ENCODE assay signal across 22 mouse cellular contexts in the genomic region with DNA sequence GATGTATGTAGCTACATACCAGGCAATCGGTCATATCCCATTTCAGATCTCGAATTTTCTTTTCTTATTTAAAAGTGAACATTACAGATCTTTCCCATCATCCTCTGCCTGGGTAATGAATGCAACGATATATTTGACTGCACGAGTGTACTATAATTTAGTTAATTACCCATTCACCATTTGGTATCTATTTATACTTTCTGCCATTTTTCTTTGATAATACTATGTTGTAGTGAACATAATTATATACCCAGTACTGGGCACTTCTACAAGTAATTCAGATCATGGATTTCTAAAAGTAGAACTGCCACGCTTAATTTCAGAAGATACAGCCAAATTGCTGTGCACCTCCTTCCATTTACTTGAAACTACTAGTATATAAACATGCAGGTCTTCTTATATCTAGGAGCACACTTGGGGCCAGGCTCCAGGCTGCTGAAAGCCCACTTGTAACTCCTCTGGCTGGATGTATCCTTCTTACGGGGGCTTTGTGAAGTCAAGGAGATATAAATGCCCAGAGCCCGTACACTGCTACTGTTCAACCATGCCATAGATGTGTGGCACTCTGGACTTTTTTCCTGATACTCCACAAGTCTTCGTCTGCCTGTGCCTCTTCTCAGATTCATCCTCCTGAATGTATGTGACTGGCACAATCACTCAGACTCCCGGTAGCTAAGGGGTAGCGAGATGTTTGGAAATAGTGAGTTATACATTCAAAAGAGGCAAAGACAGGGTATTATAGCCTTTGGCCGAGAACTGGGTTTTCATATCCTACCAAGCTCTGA. TPM values are rescaled to one million over a fixed set of nuclear protein-coding genes. Genes with fewer than 3 reads are reported as not detected.
A peak's percentile ranks its signal among the peaks of the same experiment; 100 is the strongest.
DNase-seq lines count a peak whose midpoint lies in the region; ATAC-seq and TF ChIP-seq lines count a peak whose summit lies in the region.
"Had no signal": no experiment of that assay in that cellular context is flagged by ENCODE, and none has a peak within 500 bp of the region (broad histone marks: within the 10 kb centered on the region; RNA-seq: fewer than 3 reads in every experiment).

No protein-coding gene starts in this region.

- no peaks in the 10 kb centered on the region for H3K36me3 ChIP-seq in forebrain, embryonic 14.5 days (ENCODE audit: control insufficient read depth, insufficient read depth, low read length)
- H3K36me3 ChIP-seq in forebrain, embryonic 11.5 days (ENCODE audit: control insufficient read depth, insufficient read depth, low read length), result no peaks in the 10 kb centered on the region
- H3K36me3 ChIP-seq in forebrain, postnatal 0 days (ENCODE audit: insufficient read depth), result no peaks in the 10 kb centered on the region
- no peaks in the 10 kb centered on the region for H3K36me3 ChIP-seq in forebrain, embryonic 12.5 days (replicated peaks)
- H3K36me3 ChIP-seq: heart, embryonic 10.5 days; heart, embryonic 13.5 days; hindbrain, embryonic 12.5 days; hindbrain, embryonic 15.5 days; intestine, embryonic 15.5 days had no signal

- DNase-seq in forebrain, embryonic 14.5 days (ENCODE audit: low spot score), result peak; percentile 29
- no peak for DNase-seq in forebrain, embryonic 11.5 days (ENCODE audit: low spot score)
- DNase-seq in forebrain, postnatal 0 days, result peak; percentile 8
- peak; percentile 0 for DNase-seq in kidney, adult 18-20 months
- no peak for DNase-seq in kidney, postnatal 36 days
- DNase-seq in brain, adult 2 months (ENCODE audit: low read depth, low spot score), result peak; percentile 33
- no peak for DNase-seq in spleen, adult 18-20 months
- DNase-seq: adrenal gland, postnatal 10 days; adrenal gland, postnatal 36 days; cerebellum, adult 18-20 months; cerebellum, adult 9-10 months; cerebellum, postnatal 14 days; gastrocnemius, postnatal 25 days; heart, adult 2 months; kidney, adult 2 months had no signal

- no peak overlapping the region for H3K9ac ChIP-seq in forebrain, embryonic 14.5 days (ENCODE audit: low read length)
- no peak overlapping the region for H3K9ac ChIP-seq in forebrain, embryonic 11.5 days (ENCODE audit: low read length)
- H3K9ac ChIP-seq in forebrain, postnatal 0 days, result no peak overlapping the region
- H3K9ac ChIP-seq in forebrain, embryonic 12.5 days, result no peak overlapping the region
- H3K9ac ChIP-seq: heart, embryonic 13.5 days; hindbrain, embryonic 12.5 days; hindbrain, embryonic 15.5 days; intestine, embryonic 15.5 days had no signal

- no peak overlapping the region for H3K4me3 ChIP-seq in forebrain, embryonic 14.5 days (ENCODE audit: low read depth, low read length)
- H3K4me3 ChIP-seq in forebrain, embryonic 11.5 days (ENCODE audit: low read depth, low read length), result no peak overlapping the region
- H3K4me3 ChIP-seq in forebrain, postnatal 0 days (ENCODE audit: low read depth, low read length), result no peak overlapping the region
- H3K4me3 ChIP-seq in forebrain, embryonic 12.5 days (replicated peaks), result no peak overlapping the region
- H3K4me3 ChIP-seq: heart, adult 2 months; heart, embryonic 10.5 days; heart, embryonic 13.5 days; hindbrain, embryonic 12.5 days; hindbrain, embryonic 15.5 days; intestine, embryonic 15.5 days had no signal

- H3K27me3 ChIP-seq in forebrain, embryonic 14.5 days (replicated peaks; ENCODE audit: control insufficient read depth, insufficient read depth, low read length), result no peaks in the 10 kb centered on the region
- H3K27me3 ChIP-seq in forebrain, embryonic 11.5 days (ENCODE audit: control insufficient read depth, insufficient read depth, low read length), result no peaks in the 10 kb centered on the region
- H3K27me3 ChIP-seq in forebrain, postnatal 0 days (ENCODE audit: insufficient read depth, low read length), result no peaks in the 10 kb centered on the region
- H3K27me3 ChIP-seq in forebrain, embryonic 12.5 days, result no peaks in the 10 kb centered on the region
- H3K27me3 ChIP-seq: heart, embryonic 13.5 days; hindbrain, embryonic 12.5 days; hindbrain, embryonic 15.5 days; intestine, embryonic 15.5 days had no signal

- no peaks in the 10 kb centered on the region for H3K4me1 ChIP-seq in forebrain, embryonic 14.5 days (ENCODE audit: control insufficient read depth, insufficient read depth, low read length)
- no peaks in the 10 kb centered on the region for H3K4me1 ChIP-seq in forebrain, embryonic 11.5 days (replicated peaks; ENCODE audit: control insufficient read depth, insufficient read depth, low read length)
- no peaks in the 10 kb centered on the region for H3K4me1 ChIP-seq in forebrain, postnatal 0 days (ENCODE audit: insufficient read depth)
- H3K4me1 ChIP-seq in forebrain, embryonic 12.5 days, result no peaks in the 10 kb centered on the region; the same call in 1 of the 2 replicates
- H3K4me1 ChIP-seq: heart, embryonic 13.5 days; hindbrain, embryonic 12.5 days; hindbrain, embryonic 15.5 days; intestine, embryonic 15.5 days had no signal

- H3K9me3 ChIP-seq in forebrain, embryonic 14.5 days (replicated peaks; ENCODE audit: control insufficient read depth, low read length), result no peaks in the 10 kb centered on the region
- H3K9me3 ChIP-seq in forebrain, embryonic 11.5 days (ENCODE audit: control insufficient read depth, low read length), result no peaks in the 10 kb centered on the region; the same call in 1 of the 2 replicates
- H3K9me3 ChIP-seq in forebrain, postnatal 0 days (ENCODE audit: low read length), result no peaks in the 10 kb centered on the region
- 0 out of 2 replicates have a peak, but pooled peaks cover 4% of the 10 kb centered on the region for H3K9me3 ChIP-seq in forebrain, embryonic 12.5 days
- H3K9me3 ChIP-seq: heart, embryonic 10.5 days; hindbrain, embryonic 15.5 days; intestine, embryonic 15.5 days had no signal

- no peak overlapping the region for H3K4me2 ChIP-seq in forebrain, embryonic 14.5 days (ENCODE audit: low read length)
- no peak overlapping the region for H3K4me2 ChIP-seq in forebrain, embryonic 11.5 days (ENCODE audit: low read depth, low read length, severe bottlenecking)
- H3K4me2 ChIP-seq in forebrain, postnatal 0 days (ENCODE audit: low read depth), result no peak overlapping the region
- H3K4me2 ChIP-seq in forebrain, embryonic 12.5 days, result no peak overlapping the region
- H3K4me2 ChIP-seq: heart, embryonic 13.5 days; hindbrain, embryonic 12.5 days; hindbrain, embryonic 15.5 days; intestine, embryonic 15.5 days had no signal

- no peak overlapping the region for H3K27ac ChIP-seq in forebrain, embryonic 14.5 days (ENCODE audit: low read depth, low read length)
- no peak overlapping the region for H3K27ac ChIP-seq in forebrain, embryonic 11.5 days (ENCODE audit: low read depth, low read length)
- H3K27ac ChIP-seq in forebrain, postnatal 0 days (ENCODE audit: low read depth, low read length), result no peak overlapping the region
- no peak overlapping the region for H3K27ac ChIP-seq in forebrain, embryonic 12.5 days
- H3K27ac ChIP-seq: heart, adult 2 months; heart, embryonic 10.5 days; heart, embryonic 13.5 days; hindbrain, embryonic 12.5 days; hindbrain, embryonic 15.5 days; intestine, embryonic 15.5 days had no signal

- WGBS in forebrain, embryonic 14.5 days, result 87% methylated on average over 11 of the region's 11 CpGs
- WGBS in forebrain, embryonic 11.5 days, result 90% methylated on average over 11 of the region's 11 CpGs
- 73% methylated on average over 11 of the region's 11 CpGs for WGBS in forebrain, postnatal 0 days
- 87% methylated on average over 11 of the region's 11 CpGs for WGBS in forebrain, embryonic 12.5 days

- no peak for TF ChIP-seq CTCF in forebrain, postnatal 0 days (IDR thresholded peaks at IDR 0.05; ENCODE audit: low read depth)

- ATAC-seq in forebrain, embryonic 14.5 days, result 0 out of 2 replicates have a peak, but pooled peaks have one; percentile 26
- no peak for ATAC-seq in forebrain, embryonic 11.5 days (replicated peaks; ENCODE audit: low FRiP score)
- ATAC-seq in forebrain, postnatal 0 days, result peak; percentile 71
- ATAC-seq in forebrain, embryonic 12.5 days (ENCODE audit: low FRiP score), result no peak
- ATAC-seq: activated CD4-positive, CD25-positive, alpha-beta regulatory T cell, adult 4 months; intestine, embryonic 15.5 days had no signal

RNA-seq across cellular contexts. Expression of gene Bdh1, which starts 21.0 kb away (rescaled TPM):
- 125 and 139 TPM in 2 replicates for polyA plus RNA-seq in forebrain, embryonic 14.5 days (2014; fragmentation: Nextera tagmentation; extraction: Ambion mirVana)
- polyA plus RNA-seq in forebrain, embryonic 11.5 days (2014; fragmentation: Nextera tagmentation; extraction: Ambion mirVana), result 30.0 and 35.9 TPM in 2 replicates
- 96.1 and 111 TPM in 2 replicates for total RNA-seq in forebrain, postnatal 0 days (2014; rRNA removed)
- 137 and 160 TPM in 2 replicates for polyA plus RNA-seq in forebrain, postnatal 0 days (2015; fragmentation: Nextera tagmentation; extraction: Ambion mirVana)
- polyA plus RNA-seq in forebrain, embryonic 12.5 days (2016; fragmentation: Nextera tagmentation; extraction: Ambion mirVana), result 49.3 and 51.1 TPM in 2 replicates

Comparison
In these comparisons a context has a peak if more than half of its experiments do, and no peak if none do; other contexts are left out.
1. ATAC-seq: peak in forebrain, embryonic 14.5 days (single experiment) and forebrain, postnatal 0 days (single experiment); none in forebrain, embryonic 11.5 days (single experiment) and forebrain, embryonic 12.5 days (single experiment).
2. DNase-seq: peak in forebrain, embryonic 14.5 days (single experiment), forebrain, postnatal 0 days (single experiment), kidney, adult 18-20 months (single experiment) and brain, adult 2 months (single experiment); none in forebrain, embryonic 11.5 days (single experiment), kidney, postnatal 36 days (0 of 2) and spleen, adult 18-20 months (0 of 2).